Mouse (Mus musculus): ENCODE data around the gene Coq10a. TPM values are rescaled to one million over a fixed set of nuclear protein-coding genes. Genes with fewer than 3 reads are reported as not detected.

Coq10a gene
- total RNA-seq (2012; rRNA removed): 8.2 and 10.1 TPM in 2 replicates

- Histone ChIP-seq H3K36me3 (ENCODE audit: control insufficient read depth, insufficient read depth, low read length, poor library complexity, severe bottlenecking) (peaks cover 7% of the 10 kb centered on the region; the same call in 1 of the 2 replicates), H3K4me3 (ENCODE audit: insufficient read depth in 1 of 2, low read depth in 1 of 2, low read length in 2 of 2, poor library complexity in 1 of 2, severe bottlenecking in 1 of 2) (peak within 1 kb of the TSS; percentile 82 to 95), H3K27ac (ENCODE audit: insufficient read depth, low read depth, low read length, poor library complexity, severe bottlenecking) (peak within 1 kb of the TSS; percentile 38), H3K9ac (ENCODE audit: insufficient read depth, low read depth, low read length, poor library complexity, severe bottlenecking) (peak within 1 kb of the TSS; percentile 82), H3K9me3 (ENCODE audit: control insufficient read depth, insufficient read depth, low read depth, low read length) (no peaks in the 10 kb centered on the region), H3K4me1 (ENCODE audit: control insufficient read depth in 2 of 2, insufficient read depth in 2 of 2, low read length in 2 of 2, poor library complexity in 1 of 2) (peaks cover 8 to 11% of the 10 kb centered on the region in 2 experiments)
- DNase-seq (ENCODE audit: low read depth, low spot score): peak; percentile 63
- in situ Hi-C loops (cut with MboI; ENCODE audit: low sequenced_read_pairs in 2 of 2, unreplicated experiment in 2 of 2): no loop called here
- peak; percentile 91 for TF ChIP-seq HCFC1 (IDR thresholded peaks at IDR 0.05; ENCODE audit: borderline replicate concordance, insufficient read depth, low read length)
- no peak for TF ChIP-seq ZC3H11A (IDR thresholded peaks at IDR 0.05; ENCODE audit: borderline replicate concordance, low read depth, low read length)
Measured at GRCm38 (mm10) chr10:128368402-128369217, at the start of gene Coq10a. TSS of gene Coq10a (minus strand) at chr10:128368997.

- in situ Hi-C loops (cut with MboI; ENCODE audit: low sequenced_read_pairs in 2 of 2, unreplicated experiment in 2 of 2): no loop called here
- no peaks in the 10 kb centered on the region for H3K9me3 ChIP-seq (ENCODE audit: control insufficient read depth, insufficient read depth, low read depth, low read length)
- H3K36me3 ChIP-seq (ENCODE audit: control insufficient read depth, insufficient read depth, low read length, poor library complexity, severe bottlenecking): peaks cover 19% of the 10 kb centered on the region
- TF ChIP-seq HCFC1 (IDR thresholded peaks at IDR 0.05; ENCODE audit: borderline replicate concordance, insufficient read depth, low read length): no peak
- no peak for TF ChIP-seq ZNF384 (IDR thresholded peaks at IDR 0.05; ENCODE audit: low read depth, low read length)
- no peak for TF ChIP-seq ZC3H11A (IDR thresholded peaks at IDR 0.05; ENCODE audit: borderline replicate concordance, low read depth, low read length)
- no peak for TF ChIP-seq MAFK (IDR thresholded peaks at IDR 0.05; ENCODE audit: insufficient read depth, low read depth, low read length)
- TF ChIP-seq CHD2 (IDR thresholded peaks at IDR 0.05; ENCODE audit: low read depth, low read length): no peak
- H3K9ac ChIP-seq (ENCODE audit: insufficient read depth, low read depth, low read length, poor library complexity, severe bottlenecking): no peak overlapping the region
- H3K4me3 ChIP-seq (ENCODE audit: insufficient read depth in 1 of 2, low read depth in 1 of 2, low read length in 2 of 2, poor library complexity in 1 of 2, severe bottlenecking in 1 of 2): no peak overlapping the region
- no peak overlapping the region for H3K27ac ChIP-seq (ENCODE audit: insufficient read depth, low read depth, low read length, poor library complexity, severe bottlenecking)
- peaks cover 4 to 5% of the 10 kb centered on the region in 2 experiments; a peak in 2 of 4 replicates for H3K4me1 ChIP-seq (ENCODE audit: control insufficient read depth in 2 of 2, insufficient read depth in 2 of 2, low read length in 2 of 2, poor library complexity in 1 of 2)
- DNase-seq (ENCODE audit: low read depth, low spot score): no peak
Measured at GRCm38 (mm10) chr10:128414848-128415247, 46.1 kb upstream of the Coq10a start.

DNA sequence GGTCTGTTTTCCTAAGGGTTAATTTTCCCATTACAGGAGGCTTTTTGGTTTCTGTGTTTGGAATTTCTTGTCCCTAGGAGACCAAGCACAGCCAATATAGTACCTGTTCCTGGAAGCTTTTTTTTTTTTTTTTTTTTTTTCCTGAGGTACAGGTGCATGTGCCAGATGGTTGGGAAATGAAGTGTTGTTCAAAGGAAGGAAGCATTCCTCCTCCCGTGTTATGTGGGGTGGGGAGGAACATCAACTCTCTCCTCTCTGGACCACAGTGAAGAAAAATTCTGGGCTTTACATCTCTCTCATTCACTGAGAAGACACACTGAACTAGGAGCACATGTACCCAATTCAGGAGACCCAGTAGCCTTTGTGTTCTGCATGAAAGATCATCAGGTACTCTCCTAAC, 44.3 kb upstream of the Coq10a start:
- Histone ChIP-seq H3K9ac (ENCODE audit: insufficient read depth, low read depth, low read length, poor library complexity, severe bottlenecking) (no peak overlapping the region), H3K27ac (ENCODE audit: insufficient read depth, low read depth, low read length, poor library complexity, severe bottlenecking) (no peak overlapping the region), H3K36me3 (ENCODE audit: control insufficient read depth, insufficient read depth, low read length, poor library complexity, severe bottlenecking) (peaks cover 14% of the 10 kb centered on the region), H3K4me3 (ENCODE audit: insufficient read depth in 1 of 2, low read depth in 1 of 2, low read length in 2 of 2, poor library complexity in 1 of 2, severe bottlenecking in 1 of 2) (no peak overlapping the region), H3K4me1 (ENCODE audit: control insufficient read depth in 2 of 2, insufficient read depth in 2 of 2, low read length in 2 of 2, poor library complexity in 1 of 2) (peaks cover 2 to 5% of the 10 kb centered on the region in 2 experiments; a peak in 1 of 4 replicates), H3K9me3 (ENCODE audit: control insufficient read depth, insufficient read depth, low read depth, low read length) (no peaks in the 10 kb centered on the region)
- in situ Hi-C loops (cut with MboI; ENCODE audit: low sequenced_read_pairs in 2 of 2, unreplicated experiment in 2 of 2): no loop called here
- DNase-seq (ENCODE audit: low read depth, low spot score): no peak
- TF ChIP-seq ZC3H11A (IDR thresholded peaks at IDR 0.05; ENCODE audit: borderline replicate concordance, low read depth, low read length) (no peak), ZNF384 (IDR thresholded peaks at IDR 0.05; ENCODE audit: low read depth, low read length) (peak; percentile 48; the same call in 1 of the 2 replicates)

- H3K27ac ChIP-seq (ENCODE audit: insufficient read depth, low read depth, low read length, poor library complexity, severe bottlenecking): no peak overlapping the region
- no peak for DNase-seq (ENCODE audit: low read depth, low spot score)
- peaks cover 18% of the 10 kb centered on the region for H3K36me3 ChIP-seq (ENCODE audit: control insufficient read depth, insufficient read depth, low read length, poor library complexity, severe bottlenecking)
Measured at GRCm38 (mm10) chr10:128412558-128412957, 43.8 kb upstream of the Coq10a start.

More at GRCm38 (mm10) chr10:128412558-128412957, 43.8 kb upstream of the Coq10a start:
- Histone ChIP-seq H3K4me3 (ENCODE audit: insufficient read depth in 1 of 2, low read depth in 1 of 2, low read length in 2 of 2, poor library complexity in 1 of 2, severe bottlenecking in 1 of 2) (peak overlapping the region; percentile 95), H3K9ac (ENCODE audit: insufficient read depth, low read depth, low read length, poor library complexity, severe bottlenecking) (peak overlapping the region; percentile 93), H3K9me3 (ENCODE audit: control insufficient read depth, insufficient read depth, low read depth, low read length) (no peaks in the 10 kb centered on the region), H3K4me1 (ENCODE audit: control insufficient read depth in 2 of 2, insufficient read depth in 2 of 2, low read length in 2 of 2, poor library complexity in 1 of 2) (peaks cover 2 to 5% of the 10 kb centered on the region in 2 experiments; a peak in 1 of 4 replicates)
- in situ Hi-C loops (cut with MboI; ENCODE audit: low sequenced_read_pairs in 2 of 2, unreplicated experiment in 2 of 2): no loop called here
- TF ChIP-seq MAFK (IDR thresholded peaks at IDR 0.05; ENCODE audit: insufficient read depth, low read depth, low read length) (no peak), ZC3H11A (IDR thresholded peaks at IDR 0.05; ENCODE audit: borderline replicate concordance, low read depth, low read length) (no peak), HCFC1 (IDR thresholded peaks at IDR 0.05; ENCODE audit: borderline replicate concordance, insufficient read depth, low read length) (no peak), CHD2 (IDR thresholded peaks at IDR 0.05; ENCODE audit: low read depth, low read length) (no peak), ZNF384 (IDR thresholded peaks at IDR 0.05; ENCODE audit: low read depth, low read length) (no peak)
